Mouse (Mus musculus): Measurements from ENCODE around the gene Washc4. TPM values are rescaled to one million over a fixed set of nuclear protein-coding genes. Genes with fewer than 3 reads are reported as not detected.

Washc4 gene
- polyA plus RNA-seq, 1 experiment, result 1.3 TPM

DNA sequence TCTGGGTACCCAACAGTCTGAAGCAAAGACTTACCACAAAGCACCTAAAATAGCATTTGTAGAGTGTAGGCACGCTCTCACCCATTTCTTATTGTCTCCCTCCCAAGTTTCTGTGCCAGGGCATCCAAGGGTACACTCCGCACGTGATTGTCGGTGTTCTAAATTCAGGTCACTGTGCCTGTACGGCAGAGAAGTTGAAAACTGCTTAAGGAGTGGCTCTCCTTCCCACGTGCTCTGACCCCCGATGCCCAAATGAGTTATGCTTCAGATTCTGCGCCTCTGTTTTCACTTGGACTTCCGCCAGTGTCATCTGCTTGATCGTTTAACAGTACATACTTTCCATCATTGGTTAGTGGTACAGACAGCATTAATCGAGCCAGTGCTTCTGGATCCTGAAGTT lies 57.1 kb downstream of the Washc4 start:
- TF ChIP-seq CTCF (IDR thresholded peaks at IDR 0.05; ENCODE audit: control insufficient read depth, insufficient read depth, insufficient replicate concordance, low read depth, low read length) (no peak), POLR2A (IDR thresholded peaks at IDR 0.05; ENCODE audit: control insufficient read depth, low read depth, low read length) (no peak)
- H3K36me3 ChIP-seq (ENCODE audit: control insufficient read depth, insufficient read depth, low read length), result peaks cover 4% of the 10 kb centered on the region
- H3K27me3 ChIP-seq (ENCODE audit: control insufficient read depth, insufficient read depth, low read length), result no peaks in the 10 kb centered on the region
- no peak overlapping the region for H3K4me3 ChIP-seq (ENCODE audit: control insufficient read depth, low read depth, low read length)
- H3K4me1 ChIP-seq (ENCODE audit: control insufficient read depth, insufficient read depth, low read length), result no peaks in the 10 kb centered on the region
- H3K27ac ChIP-seq (ENCODE audit: control insufficient read depth, insufficient read depth, low read depth, low read length), result no peak overlapping the region

DNA sequence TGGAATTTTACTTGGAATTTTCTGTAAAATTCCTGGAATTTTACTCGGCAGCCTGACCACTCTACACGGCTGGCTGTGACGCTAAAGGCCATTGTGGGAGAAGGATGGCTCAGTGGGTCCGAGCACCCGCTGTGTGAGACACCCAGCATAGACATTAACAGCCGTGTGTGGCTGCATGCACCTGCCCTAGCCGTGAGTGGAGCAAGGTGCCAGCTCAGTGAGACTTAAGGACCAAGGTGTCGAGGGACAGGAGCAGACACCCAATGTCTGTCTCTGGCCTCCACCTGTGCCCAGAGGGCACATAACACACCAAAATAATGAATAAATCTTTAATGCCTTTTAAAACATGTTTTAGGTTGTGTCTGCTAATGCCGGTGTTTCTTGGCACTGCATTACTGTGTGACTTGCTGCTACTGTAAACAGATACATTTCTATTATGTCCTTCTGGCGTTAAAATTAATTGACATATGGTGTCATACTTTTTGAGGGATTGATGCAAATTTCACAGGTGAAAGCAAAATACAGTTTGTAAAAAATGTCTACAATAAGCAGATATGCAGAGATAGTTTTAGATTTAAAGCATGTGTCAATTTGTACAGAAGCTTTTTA lies 60.5 kb downstream of the Washc4 start:
- TF ChIP-seq CTCF (IDR thresholded peaks at IDR 0.05; ENCODE audit: control insufficient read depth, insufficient read depth, insufficient replicate concordance, low read depth, low read length), result no peak
- no peak for TF ChIP-seq POLR2A (IDR thresholded peaks at IDR 0.05; ENCODE audit: control insufficient read depth, low read depth, low read length)
- H3K4me3 ChIP-seq (ENCODE audit: control insufficient read depth, low read depth, low read length), result no peak overlapping the region
- no peaks in the 10 kb centered on the region for H3K4me1 ChIP-seq (ENCODE audit: control insufficient read depth, insufficient read depth, low read length)
- H3K27ac ChIP-seq (ENCODE audit: control insufficient read depth, insufficient read depth, low read depth, low read length), result no peak overlapping the region
- H3K36me3 ChIP-seq (ENCODE audit: control insufficient read depth, insufficient read depth, low read length), result peaks cover 10% of the 10 kb centered on the region
- no peaks in the 10 kb centered on the region for H3K27me3 ChIP-seq (ENCODE audit: control insufficient read depth, insufficient read depth, low read length)

DNA sequence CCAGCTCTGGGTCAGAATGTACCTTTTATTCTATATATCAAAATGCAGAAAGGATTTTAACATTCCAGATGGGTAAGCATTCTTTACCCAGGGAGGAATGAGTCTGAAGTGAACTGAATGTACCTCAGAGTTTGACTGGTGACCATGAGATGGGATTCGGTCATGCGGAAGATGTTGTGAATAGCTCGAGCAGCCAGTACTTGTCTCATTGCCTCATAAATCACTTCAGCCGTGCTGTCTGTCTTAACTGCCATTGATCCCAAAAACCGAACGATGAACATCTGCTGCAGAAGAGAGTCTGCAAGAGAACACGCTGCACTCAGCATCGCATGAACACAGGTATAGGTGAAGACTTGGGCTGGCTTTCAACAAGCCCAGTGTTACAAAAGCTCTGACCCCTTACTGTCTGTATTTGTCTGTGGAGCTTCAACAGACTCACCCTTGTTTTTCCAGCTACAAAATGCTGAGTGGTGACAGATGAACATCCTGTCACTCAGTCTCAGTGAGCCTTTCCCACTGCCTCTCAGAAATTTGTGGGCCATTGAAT lies 62.2 kb downstream of the Washc4 start:
- Histone ChIP-seq H3K4me3 (ENCODE audit: control insufficient read depth, low read depth, low read length) (no peak overlapping the region), H3K36me3 (ENCODE audit: control insufficient read depth, insufficient read depth, low read length) (peaks cover 9% of the 10 kb centered on the region), H3K4me1 (ENCODE audit: control insufficient read depth, insufficient read depth, low read length) (no peaks in the 10 kb centered on the region), H3K27me3 (ENCODE audit: control insufficient read depth, insufficient read depth, low read length) (no peaks in the 10 kb centered on the region), H3K27ac (ENCODE audit: control insufficient read depth, insufficient read depth, low read depth, low read length) (no peak overlapping the region)
- TF ChIP-seq POLR2A (IDR thresholded peaks at IDR 0.05; ENCODE audit: control insufficient read depth, low read depth, low read length) (no peak), CTCF (IDR thresholded peaks at IDR 0.05; ENCODE audit: control insufficient read depth, insufficient read depth, insufficient replicate concordance, low read depth, low read length) (no peak)

DNA sequence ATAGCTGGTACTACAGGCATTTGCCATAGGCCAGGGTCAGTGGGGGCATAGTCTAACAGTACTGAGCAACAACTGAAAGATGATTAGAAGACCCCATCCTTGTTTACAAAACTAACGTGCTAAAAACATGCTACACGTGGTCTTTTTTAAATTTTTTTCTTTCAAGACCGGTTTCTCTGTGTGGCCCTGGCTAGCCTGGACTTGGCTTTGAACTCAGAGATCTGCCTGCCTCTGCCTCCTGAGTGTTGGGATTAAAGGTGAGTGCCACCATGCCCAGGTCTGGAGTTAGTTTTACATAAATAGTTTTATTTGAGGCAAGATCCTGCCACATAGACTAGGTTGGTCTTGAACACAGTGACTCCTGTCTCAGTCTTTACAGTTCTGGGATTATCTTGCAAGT lies 63.6 kb downstream of the Washc4 start:
- Histone ChIP-seq H3K27ac (ENCODE audit: control insufficient read depth, insufficient read depth, low read depth, low read length) (no peak overlapping the region), H3K4me3 (ENCODE audit: control insufficient read depth, low read depth, low read length) (no peak overlapping the region), H3K27me3 (ENCODE audit: control insufficient read depth, insufficient read depth, low read length) (no peaks in the 10 kb centered on the region), H3K4me1 (ENCODE audit: control insufficient read depth, insufficient read depth, low read length) (no peaks in the 10 kb centered on the region), H3K36me3 (ENCODE audit: control insufficient read depth, insufficient read depth, low read length) (peaks cover 7% of the 10 kb centered on the region)
- TF ChIP-seq CTCF (IDR thresholded peaks at IDR 0.05; ENCODE audit: control insufficient read depth, insufficient read depth, insufficient replicate concordance, low read depth, low read length) (no peak), POLR2A (IDR thresholded peaks at IDR 0.05; ENCODE audit: control insufficient read depth, low read depth, low read length) (no peak)

DNA sequence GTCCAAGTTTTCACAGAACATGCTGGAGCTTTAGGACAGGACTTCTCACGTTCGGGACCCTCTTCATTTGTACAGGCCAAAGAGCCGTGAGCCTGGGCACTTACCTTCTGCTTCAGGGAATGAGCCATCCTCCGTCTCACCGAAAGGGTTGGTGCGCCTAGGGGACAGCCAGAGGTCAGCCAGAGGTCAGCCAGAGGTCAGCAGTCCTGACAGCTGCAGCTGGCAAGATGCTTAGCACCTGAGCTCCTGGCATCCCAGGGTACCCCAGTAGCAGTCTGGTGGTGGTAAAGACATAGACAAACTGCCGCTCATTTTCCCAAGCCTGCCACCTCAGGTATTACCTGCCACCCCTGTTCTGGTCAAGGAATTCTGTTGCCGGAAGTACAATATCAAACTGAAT lies 65.0 kb downstream of the Washc4 start:
- Histone ChIP-seq H3K36me3 (ENCODE audit: control insufficient read depth, insufficient read depth, low read length) (peaks cover 7% of the 10 kb centered on the region), H3K4me1 (ENCODE audit: control insufficient read depth, insufficient read depth, low read length) (no peaks in the 10 kb centered on the region), H3K4me3 (ENCODE audit: control insufficient read depth, low read depth, low read length) (no peak overlapping the region), H3K27ac (ENCODE audit: control insufficient read depth, insufficient read depth, low read depth, low read length) (no peak overlapping the region), H3K27me3 (ENCODE audit: control insufficient read depth, insufficient read depth, low read length) (no peaks in the 10 kb centered on the region)
- TF ChIP-seq CTCF (IDR thresholded peaks at IDR 0.05; ENCODE audit: control insufficient read depth, insufficient read depth, insufficient replicate concordance, low read depth, low read length) (no peak), POLR2A (IDR thresholded peaks at IDR 0.05; ENCODE audit: control insufficient read depth, low read depth, low read length) (no peak)

DNA sequence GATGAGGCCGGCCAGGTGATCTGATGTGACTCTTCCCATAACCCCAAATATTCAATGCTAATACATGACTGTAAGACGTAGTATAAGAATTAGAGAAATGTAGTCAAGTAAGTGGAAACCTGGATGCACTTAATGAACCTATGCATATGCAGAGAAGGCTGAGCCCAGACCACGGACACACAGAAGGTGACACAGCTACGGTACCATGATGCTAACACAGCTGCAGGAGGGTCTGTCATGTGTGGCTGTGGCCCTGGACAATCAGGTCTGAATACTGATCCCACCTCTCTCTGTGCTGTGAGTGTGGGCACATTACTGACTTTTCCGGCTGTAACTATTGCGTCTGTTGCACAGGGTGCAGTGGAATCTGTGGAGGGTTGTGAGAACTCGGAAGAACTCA lies 67.0 kb downstream of the Washc4 start:
- Histone ChIP-seq H3K36me3 (ENCODE audit: control insufficient read depth, insufficient read depth, low read length) (peaks cover 5% of the 10 kb centered on the region), H3K4me3 (ENCODE audit: control insufficient read depth, low read depth, low read length) (no peak overlapping the region), H3K27ac (ENCODE audit: control insufficient read depth, insufficient read depth, low read depth, low read length) (no peak overlapping the region), H3K4me1 (ENCODE audit: control insufficient read depth, insufficient read depth, low read length) (no peaks in the 10 kb centered on the region), H3K27me3 (ENCODE audit: control insufficient read depth, insufficient read depth, low read length) (no peaks in the 10 kb centered on the region)
- TF ChIP-seq CTCF (IDR thresholded peaks at IDR 0.05; ENCODE audit: control insufficient read depth, insufficient read depth, insufficient replicate concordance, low read depth, low read length) (no peak), POLR2A (IDR thresholded peaks at IDR 0.05; ENCODE audit: control insufficient read depth, low read depth, low read length) (no peak)

DNA sequence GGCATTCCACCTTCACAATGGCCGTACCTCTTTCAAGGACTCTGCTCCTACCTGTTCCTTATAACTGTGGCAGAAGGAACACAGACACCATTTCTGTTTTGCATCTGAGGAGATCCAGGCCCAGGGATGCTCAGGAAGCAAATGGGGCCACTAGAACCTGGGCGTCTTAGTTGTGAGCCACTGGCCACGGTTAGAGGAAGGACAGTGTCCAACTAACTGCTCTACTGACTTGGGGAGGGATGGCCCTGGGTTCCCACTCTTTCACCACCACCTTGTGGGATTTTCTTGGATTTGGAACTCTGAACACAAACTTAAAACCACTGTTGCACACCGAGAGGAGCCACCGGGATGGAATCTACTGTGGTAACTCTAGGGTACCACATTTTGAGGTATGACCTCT lies 68.3 kb downstream of the Washc4 start:
- Histone ChIP-seq H3K27me3 (ENCODE audit: control insufficient read depth, insufficient read depth, low read length) (no peaks in the 10 kb centered on the region), H3K27ac (ENCODE audit: control insufficient read depth, insufficient read depth, low read depth, low read length) (no peak overlapping the region), H3K4me1 (ENCODE audit: control insufficient read depth, insufficient read depth, low read length) (no peaks in the 10 kb centered on the region), H3K36me3 (ENCODE audit: control insufficient read depth, insufficient read depth, low read length) (peaks cover 5% of the 10 kb centered on the region), H3K4me3 (ENCODE audit: control insufficient read depth, low read depth, low read length) (no peak overlapping the region)
- no peak for TF ChIP-seq CTCF (IDR thresholded peaks at IDR 0.05; ENCODE audit: control insufficient read depth, insufficient read depth, insufficient replicate concordance, low read depth, low read length)
- no peak for TF ChIP-seq POLR2A (IDR thresholded peaks at IDR 0.05; ENCODE audit: control insufficient read depth, low read depth, low read length)
